Mouse (Mus musculus) Muller cell, postnatal 12 days (primary cell): Measurements from ENCODE around the gene Bcar1.

Experiments used
- DNase-seq: peaks from one replicate; pipeline ENCODE4 v3.0.0-alpha.2; 2015; ENCODE audit errors: inconsistent ontology term

Gene Bcar1

GRCm38 (mm10) chr8:111739604-111740003 is 4.0 kb downstream of the Bcar1 start:
- no peak for DNase-seq

GRCm38 (mm10) chr8:111738867-111739266 is 4.7 kb downstream of the Bcar1 start:
- DNase-seq, result no peak

GRCm38 (mm10) chr8:111736321-111736720 is 7.3 kb downstream of the Bcar1 start:
- no peak for DNase-seq

- DNase-seq, result no peak
Observed at GRCm38 (mm10) chr8:111735791-111736190, 7.8 kb downstream of the Bcar1 start.

GRCm38 (mm10) chr8:111735335-111735761 is 8.3 kb downstream of the Bcar1 start:
- no peak for DNase-seq

- no peak for DNase-seq
Observed at GRCm38 (mm10) chr8:111734244-111734960, 9.2 kb downstream of the Bcar1 start.

GRCm38 (mm10) chr8:111733581-111734243 is 9.9 kb downstream of the Bcar1 start:
- peak; percentile 87 for DNase-seq

GRCm38 (mm10) chr8:111732406-111733085 is 11.1 kb downstream of the Bcar1 start:
- DNase-seq, result peak; percentile 43

GRCm38 (mm10) chr8:111732004-111732403 is 11.6 kb downstream of the Bcar1 start:
- DNase-seq, result peak; percentile 97

GRCm38 (mm10) chr8:111731231-111731977 is 12.2 kb downstream of the Bcar1 start:
- no peak for DNase-seq

- peak; percentile 69 for DNase-seq
Observed at GRCm38 (mm10) chr8:111729233-111730170, 14.1 kb downstream of the Bcar1 start.

GRCm38 (mm10) chr8:111728481-111728880 is 15.1 kb downstream of the Bcar1 start:
- no peak for DNase-seq

- no peak for DNase-seq
Observed at GRCm38 (mm10) chr8:111727553-111727952, 16.1 kb downstream of the Bcar1 start.

GRCm38 (mm10) chr8:111726102-111726900 is 17.3 kb downstream of the Bcar1 start:
- peak; percentile 99 for DNase-seq

GRCm38 (mm10) chr8:111725341-111725740 is 18.3 kb downstream of the Bcar1 start:
- DNase-seq, result no peak

GRCm38 (mm10) chr8:111720115-111720544 is 23.5 kb downstream of the Bcar1 start:
- peak; percentile 80 for DNase-seq

GRCm38 (mm10) chr8:111718937-111719336 is 24.7 kb downstream of the Bcar1 start:
- DNase-seq, result no peak

- DNase-seq, result peak; percentile 78
Observed at GRCm38 (mm10) chr8:111717866-111718265, 25.7 kb downstream of the Bcar1 start.

- DNase-seq, result no peak
Observed at GRCm38 (mm10) chr8:111717488-111717792, 26.2 kb downstream of the Bcar1 start.
